Mouse (Mus musculus): ENCODE measurements around the gene Zfp526. TPM values are rescaled to one million over a fixed set of nuclear protein-coding genes. Genes with fewer than 3 reads are reported as not detected.
A peak's percentile ranks its signal among the peaks of the same experiment; 100 is the strongest.

The Zfp526 gene
- polyA plus RNA-seq, 1 experiment, result 6.5 TPM

- no peak for TF ChIP-seq EP300 (IDR thresholded peaks at IDR 0.05; ENCODE audit: insufficient read depth, low read depth, low read length)
- no peak for TF ChIP-seq CTCF (IDR thresholded peaks at IDR 0.05; ENCODE audit: low read depth, low read length)
- no peak for TF ChIP-seq POLR2A (IDR thresholded peaks at IDR 0.05; ENCODE audit: insufficient read depth, low read length)
- Histone ChIP-seq H3K4me3 (ENCODE audit: low read depth, low read length) (no peak overlapping the region), H3K36me3 (ENCODE audit: control insufficient read depth, insufficient read depth, low read length, poor library complexity, severe bottlenecking) (peaks cover 31% of the 10 kb centered on the region), H3K27ac (ENCODE audit: insufficient read depth, low read length) (no peak overlapping the region), H3K9ac (ENCODE audit: low read depth, poor library complexity, severe bottlenecking) (peak overlapping the region; percentile 16), H3K9me3 (replicated peaks; ENCODE audit: control insufficient read depth, insufficient read depth, low read length, poor library complexity, severe bottlenecking) (no peaks in the 10 kb centered on the region), H3K27me3 (ENCODE audit: control insufficient read depth, insufficient read depth, low read length, poor library complexity, severe bottlenecking) (no peaks in the 10 kb centered on the region), H3K4me1 (ENCODE audit: control insufficient read depth, insufficient read depth, low read length) (peaks cover 2% of the 10 kb centered on the region)
These were observed 25.0 kb downstream of the Zfp526 start for GRCm38 (mm10) chr7:25246079-25246758.

DNA sequence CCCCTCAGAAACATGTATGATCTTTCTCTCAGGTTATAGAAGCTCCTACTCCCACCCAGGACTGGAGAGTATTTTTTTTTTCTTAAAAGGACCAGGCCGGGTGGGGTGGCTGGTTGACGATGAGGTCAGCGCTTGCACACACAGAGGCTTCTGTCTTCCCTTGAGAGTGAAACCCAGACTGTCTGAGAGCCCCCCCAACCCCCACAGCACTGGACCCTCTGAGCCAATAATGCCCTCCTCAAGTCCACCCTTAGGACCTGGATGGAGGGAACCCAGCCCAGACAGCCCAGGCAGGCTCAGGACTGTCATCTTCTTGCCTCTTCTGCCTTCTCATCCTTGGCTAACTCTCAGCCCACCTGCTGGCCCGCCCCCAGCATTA lies 25.5 kb downstream of the Zfp526 start:
- Histone ChIP-seq H3K9ac (ENCODE audit: low read depth, poor library complexity, severe bottlenecking) (peak overlapping the region; percentile 16), H3K27ac (ENCODE audit: insufficient read depth, low read length) (no peak overlapping the region), H3K36me3 (ENCODE audit: control insufficient read depth, insufficient read depth, low read length, poor library complexity, severe bottlenecking) (peaks cover 31% of the 10 kb centered on the region), H3K9me3 (replicated peaks; ENCODE audit: control insufficient read depth, insufficient read depth, low read length, poor library complexity, severe bottlenecking) (no peaks in the 10 kb centered on the region), H3K27me3 (ENCODE audit: control insufficient read depth, insufficient read depth, low read length, poor library complexity, severe bottlenecking) (no peaks in the 10 kb centered on the region), H3K4me1 (ENCODE audit: control insufficient read depth, insufficient read depth, low read length) (peaks cover 2% of the 10 kb centered on the region), H3K4me3 (ENCODE audit: low read depth, low read length) (no peak overlapping the region)
- TF ChIP-seq EP300 (IDR thresholded peaks at IDR 0.05; ENCODE audit: insufficient read depth, low read depth, low read length) (no peak), CTCF (IDR thresholded peaks at IDR 0.05; ENCODE audit: low read depth, low read length) (no peak), POLR2A (IDR thresholded peaks at IDR 0.05; ENCODE audit: insufficient read depth, low read length) (no peak)

DNA sequence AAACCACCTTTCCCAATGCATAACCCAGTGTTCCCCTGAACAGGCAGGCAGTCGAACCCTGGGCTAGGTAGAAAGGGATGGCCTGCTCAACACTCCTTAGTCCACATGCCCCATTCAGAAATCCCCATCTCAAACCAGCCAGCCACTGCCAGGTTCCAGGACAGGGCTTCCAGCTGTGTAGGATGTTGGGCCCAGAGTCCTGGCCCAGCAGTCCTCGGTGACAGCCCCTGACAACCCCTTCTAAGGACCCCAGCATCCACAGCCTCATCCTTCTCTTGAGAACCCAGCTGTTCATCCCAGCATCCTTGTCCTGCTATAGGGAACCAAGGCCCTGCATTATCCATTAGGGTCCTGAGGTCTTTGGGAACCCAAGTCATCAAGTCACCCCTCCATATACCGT lies 26.3 kb downstream of the Zfp526 start:
- Histone ChIP-seq H3K4me3 (ENCODE audit: low read depth, low read length) (peak overlapping the region; percentile 70), H3K9ac (ENCODE audit: low read depth, poor library complexity, severe bottlenecking) (peak overlapping the region; percentile 99), H3K27ac (ENCODE audit: insufficient read depth, low read length) (no peak overlapping the region), H3K36me3 (ENCODE audit: control insufficient read depth, insufficient read depth, low read length, poor library complexity, severe bottlenecking) (peaks cover 28% of the 10 kb centered on the region), H3K27me3 (ENCODE audit: control insufficient read depth, insufficient read depth, low read length, poor library complexity, severe bottlenecking) (no peaks in the 10 kb centered on the region), H3K9me3 (replicated peaks; ENCODE audit: control insufficient read depth, insufficient read depth, low read length, poor library complexity, severe bottlenecking) (no peaks in the 10 kb centered on the region), H3K4me1 (ENCODE audit: control insufficient read depth, insufficient read depth, low read length) (peaks cover 2% of the 10 kb centered on the region)
- TF ChIP-seq EP300 (IDR thresholded peaks at IDR 0.05; ENCODE audit: insufficient read depth, low read depth, low read length) (no peak), CTCF (IDR thresholded peaks at IDR 0.05; ENCODE audit: low read depth, low read length) (no peak), POLR2A (IDR thresholded peaks at IDR 0.05; ENCODE audit: insufficient read depth, low read length) (no peak)

DNA sequence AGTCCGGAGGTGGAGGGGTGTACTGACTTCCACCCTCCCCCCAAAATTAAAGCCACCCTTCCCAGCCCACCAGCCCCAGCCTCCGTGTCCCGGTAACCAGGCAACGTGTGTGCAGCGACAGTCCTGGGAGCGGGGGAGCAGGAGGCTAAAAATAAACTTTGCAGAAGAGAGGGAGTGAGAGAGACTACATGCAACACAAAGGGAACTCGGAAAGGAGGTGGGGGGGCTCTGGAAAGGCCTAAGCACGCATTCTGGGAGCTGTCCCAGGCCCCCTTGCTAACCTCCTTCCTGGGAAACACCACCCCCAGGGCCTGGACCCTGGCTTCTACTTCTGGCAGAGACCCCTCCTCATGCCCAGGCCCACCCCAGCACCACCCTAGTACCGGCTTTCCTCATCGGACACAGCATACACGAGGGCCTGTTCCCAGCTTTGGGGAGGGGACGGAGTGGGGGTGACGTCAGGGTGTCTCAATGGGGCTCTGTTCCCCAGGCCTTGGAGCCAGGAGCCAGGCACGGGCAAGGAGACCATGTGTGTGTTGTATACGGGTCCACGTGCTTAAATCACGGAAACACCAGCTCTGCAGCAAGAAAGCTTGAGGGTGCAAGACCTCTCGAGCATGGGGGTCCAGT lies 26.9 kb downstream of the Zfp526 start:
- peaks cover 2% of the 10 kb centered on the region for H3K4me1 ChIP-seq (ENCODE audit: control insufficient read depth, insufficient read depth, low read length)
- no peak for TF ChIP-seq EP300 (IDR thresholded peaks at IDR 0.05; ENCODE audit: insufficient read depth, low read depth, low read length)
- TF ChIP-seq CTCF (IDR thresholded peaks at IDR 0.05; ENCODE audit: low read depth, low read length), result no peak
- no peak for TF ChIP-seq POLR2A (IDR thresholded peaks at IDR 0.05; ENCODE audit: insufficient read depth, low read length)
- H3K4me3 ChIP-seq (ENCODE audit: low read depth, low read length), result peak overlapping the region; percentile 70
- peak overlapping the region; percentile 15; the same call in 1 of the 2 replicates for H3K27ac ChIP-seq (ENCODE audit: insufficient read depth, low read length)
- no peaks in the 10 kb centered on the region for H3K27me3 ChIP-seq (ENCODE audit: control insufficient read depth, insufficient read depth, low read length, poor library complexity, severe bottlenecking)
- H3K9me3 ChIP-seq (replicated peaks; ENCODE audit: control insufficient read depth, insufficient read depth, low read length, poor library complexity, severe bottlenecking), result no peaks in the 10 kb centered on the region
- H3K36me3 ChIP-seq (ENCODE audit: control insufficient read depth, insufficient read depth, low read length, poor library complexity, severe bottlenecking), result peaks cover 28% of the 10 kb centered on the region
- H3K9ac ChIP-seq (ENCODE audit: low read depth, poor library complexity, severe bottlenecking), result peak overlapping the region; percentile 99

DNA sequence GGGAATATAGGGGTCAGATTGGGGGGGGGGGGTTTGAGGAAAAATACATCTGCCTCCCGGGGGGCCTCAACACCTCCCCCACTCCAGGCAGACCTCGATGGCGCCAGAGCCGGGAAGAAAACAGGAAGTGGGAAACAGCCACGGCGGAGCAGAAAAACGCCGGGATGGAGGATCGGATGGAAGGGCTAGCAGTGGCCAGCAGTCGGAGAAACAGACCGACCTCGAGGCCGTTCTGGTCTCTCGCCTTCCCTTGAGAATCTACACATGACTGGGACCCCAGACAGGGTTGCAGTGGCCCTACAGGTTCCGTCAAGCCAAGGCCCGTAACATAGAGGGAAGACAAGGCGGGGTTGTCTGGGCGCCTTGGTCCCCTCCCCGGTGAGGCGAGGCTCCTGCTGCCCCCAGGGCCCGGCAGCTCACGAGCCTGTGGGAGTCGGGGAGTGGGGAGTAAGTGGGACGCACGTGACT lies 27.7 kb downstream of the Zfp526 start:
- Histone ChIP-seq H3K9ac (ENCODE audit: low read depth, poor library complexity, severe bottlenecking) (peak overlapping the region; percentile 99), H3K4me1 (ENCODE audit: control insufficient read depth, insufficient read depth, low read length) (peaks cover 2% of the 10 kb centered on the region), H3K27me3 (ENCODE audit: control insufficient read depth, insufficient read depth, low read length, poor library complexity, severe bottlenecking) (no peaks in the 10 kb centered on the region), H3K9me3 (replicated peaks; ENCODE audit: control insufficient read depth, insufficient read depth, low read length, poor library complexity, severe bottlenecking) (no peaks in the 10 kb centered on the region), H3K27ac (ENCODE audit: insufficient read depth, low read length) (peak overlapping the region; percentile 15), H3K36me3 (ENCODE audit: control insufficient read depth, insufficient read depth, low read length, poor library complexity, severe bottlenecking) (peaks cover 23% of the 10 kb centered on the region), H3K4me3 (ENCODE audit: low read depth, low read length) (peak overlapping the region; percentile 70)
- no peak for TF ChIP-seq CTCF (IDR thresholded peaks at IDR 0.05; ENCODE audit: low read depth, low read length)
- no peak for TF ChIP-seq POLR2A (IDR thresholded peaks at IDR 0.05; ENCODE audit: insufficient read depth, low read length)
- TF ChIP-seq EP300 (IDR thresholded peaks at IDR 0.05; ENCODE audit: insufficient read depth, low read depth, low read length), result no peak

All from ES-Bruce4 (cell line).